Mouse (Mus musculus) lung, embryonic 15.5 days (tissue): ENCODE results near the gene Fscn2. TPM values are rescaled to one million over a fixed set of nuclear protein-coding genes. Genes with fewer than 3 reads are reported as not detected.

Experiments
- ATAC-seq: fragments of 200-750 bp; cut with Nextera tagmentation; 2 replicates; pipeline ENCODE4 v1.8.0; 2017; ENCODE audit warnings: moderate number of reproducible peaks, borderline replicate concordance; ENCODE audit not compliant: low FRiP score, low TSS enrichment; ENCODE audit errors: extremely low read depth
- H3K27ac ChIP-seq: fragments of 300-500 bp; sonication (generic); 2 replicates; pipeline ENCODE4 v1.5.1; 2015; ENCODE audit warnings: moderate library complexity, mild to moderate bottlenecking, inconsistent platforms
- H3K27me3 ChIP-seq: fragments of 300-500 bp; sonication (generic); 2 replicates; pipeline ENCODE4 v1.6.1; 2015; ENCODE audit warnings: inconsistent platforms
- H3K36me3 ChIP-seq: fragments of 300-500 bp; sonication (generic); 2 replicates; pipeline ENCODE4 v1.6.1; 2015; ENCODE audit warnings: inconsistent platforms
- H3K4me1 ChIP-seq: fragments of 300-500 bp; sonication (generic); 2 replicates; pipeline ENCODE4 v1.6.1; 2015; ENCODE audit warnings: inconsistent platforms
- H3K4me2 ChIP-seq: fragments of 300-500 bp; sonication (generic); 2 replicates; pipeline ENCODE4 v1.6.1; 2015; ENCODE audit warnings: inconsistent platforms, mild to moderate bottlenecking, moderate library complexity
- H3K4me3 ChIP-seq: fragments of 300-500 bp; sonication (generic); 2 replicates; pipeline ENCODE4 v1.5.1; 2015; ENCODE audit warnings: mild to moderate bottlenecking, inconsistent platforms
- H3K9ac ChIP-seq: fragments of 300-500 bp; sonication (generic); 2 replicates; pipeline ENCODE4 v1.6.1; 2015; ENCODE audit warnings: inconsistent platforms
- H3K9me3 ChIP-seq: fragments of 300-500 bp; sonication (generic); 2 replicates; pipeline ENCODE4 v1.6.1; 2016; ENCODE audit warnings: inconsistent platforms
- WGBS: fragments of 180-500 bp; shearing (Covaris S2); methylation state at CpG from one replicate; pipeline ENCODE4 v1.1.7; 2015; 5-methylcytosine and 5-hydroxymethylcytosine counted together
- polyA plus RNA-seq: library from polyadenylated mRNA; unstranded; fragments of >200 nt; fragmentation: Nextera tagmentation; extraction: Ambion mirVana; gene quantifications from 2 replicates; pipeline ENCODE4 v1.2.1, GENCODE M21; 2015

Gene Fscn2
- polyA plus RNA-seq, 1 experiment from 2014 or later, result 0.56 TPM

DNA sequence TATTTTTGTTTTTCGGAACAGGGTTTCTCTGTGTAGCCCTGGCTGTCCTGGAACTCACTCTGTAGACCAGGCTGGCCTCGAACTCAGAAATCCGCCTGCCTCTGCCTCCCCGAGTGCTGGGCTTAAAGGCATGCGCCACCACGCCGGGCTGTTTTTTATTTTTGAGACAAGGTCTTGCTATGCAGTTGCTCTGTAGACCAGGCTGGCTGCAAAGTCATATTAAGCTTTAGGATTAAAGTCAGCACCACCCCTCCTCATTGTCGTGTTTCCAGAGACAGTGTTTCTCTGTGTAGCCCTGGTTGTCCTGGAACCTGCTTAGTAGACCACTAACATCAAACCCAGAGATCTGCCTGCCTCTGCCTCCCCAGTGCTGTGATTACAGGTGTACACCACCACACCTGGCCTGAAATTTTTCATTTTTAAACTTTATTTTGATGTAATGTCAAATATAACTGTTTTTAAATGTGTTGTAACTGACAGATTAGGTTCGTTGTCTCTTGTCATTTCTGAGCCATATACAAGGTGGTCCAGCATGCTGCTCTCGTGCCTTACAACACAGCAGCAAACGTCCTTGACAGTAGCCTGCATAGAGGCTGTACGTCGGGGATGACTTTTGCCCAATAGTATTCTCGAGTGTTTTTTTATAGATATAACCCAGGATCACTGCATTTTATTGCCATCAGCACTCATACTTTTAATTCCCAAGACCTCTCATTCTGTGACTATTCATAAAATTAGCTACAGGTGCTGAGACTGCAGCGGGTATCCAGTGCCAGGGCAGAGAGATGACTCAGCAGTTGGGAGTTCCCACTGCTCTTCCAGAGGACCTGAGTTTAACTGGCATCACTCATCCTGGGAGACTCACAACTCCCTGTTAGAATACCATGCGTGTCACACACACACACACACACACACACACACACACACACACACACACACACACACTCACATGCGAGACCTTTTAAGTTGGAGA lies 6.7 kb upstream of the Fscn2 start:
- ATAC-seq, result no peak
- Histone ChIP-seq H3K36me3 (no peaks in the 10 kb centered on the region), H3K4me2 (no peak overlapping the region), H3K9ac (0 out of 2 replicates have a peak overlapping the region, but pooled peaks have one; percentile 2), H3K9me3 (no peaks in the 10 kb centered on the region), H3K4me1 (peaks cover 83% of the 10 kb centered on the region), H3K4me3 (no peak overlapping the region), H3K27ac (peak overlapping the region; percentile 45; the same call in 1 of the 2 replicates), H3K27me3 (no peaks in the 10 kb centered on the region)
- WGBS, result 81% methylated on average over 17 of the region's 17 CpGs

DNA sequence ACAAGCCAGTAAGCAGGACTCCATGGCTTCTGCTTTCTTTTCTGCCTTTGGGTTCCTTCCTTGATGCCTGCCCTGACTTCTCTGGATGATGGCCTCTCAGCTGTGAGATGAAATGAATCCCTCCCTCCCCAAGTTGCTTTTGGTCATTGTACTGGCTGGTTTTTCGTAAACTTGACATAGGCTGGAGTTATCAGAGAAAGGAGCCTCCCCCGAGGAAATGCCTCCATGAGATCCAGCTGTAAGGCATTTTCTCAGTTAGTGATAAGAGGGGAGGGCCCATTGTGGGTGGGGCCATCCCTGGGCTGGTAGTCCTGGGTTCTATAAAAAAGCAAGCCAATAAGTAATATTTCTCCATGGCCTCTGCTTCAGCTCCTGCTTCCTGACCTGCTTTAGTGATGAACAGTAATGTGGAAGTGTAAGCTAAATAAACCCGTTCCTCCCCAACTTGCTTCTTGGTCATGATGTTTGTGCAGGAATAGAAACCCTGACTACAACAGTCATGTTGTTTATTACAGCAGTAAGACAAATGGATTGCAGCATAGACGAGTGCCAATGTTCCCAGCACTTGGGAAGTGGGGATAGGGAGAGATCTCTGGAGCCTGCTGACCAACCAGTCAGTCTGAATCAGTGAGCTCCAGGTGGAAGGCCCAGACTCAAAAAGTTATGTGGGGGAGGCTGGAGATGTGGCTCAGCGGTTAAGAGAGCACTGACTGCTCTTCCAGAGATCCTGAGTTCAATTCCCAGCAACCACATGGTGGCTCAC lies 5.9 kb upstream of the Fscn2 start:
- peak overlapping the region; percentile 45; the same call in 1 of the 2 replicates for H3K27ac ChIP-seq
- H3K36me3 ChIP-seq, result no peaks in the 10 kb centered on the region
- no peaks in the 10 kb centered on the region for H3K27me3 ChIP-seq
- no peak overlapping the region for H3K4me3 ChIP-seq
- no peak overlapping the region for H3K4me2 ChIP-seq
- peaks cover 91% of the 10 kb centered on the region for H3K4me1 ChIP-seq
- 0 out of 2 replicates have a peak overlapping the region, but pooled peaks have one; percentile 2 for H3K9ac ChIP-seq
- 38% methylated on average over 5 of the region's 5 CpGs for WGBS
- H3K9me3 ChIP-seq, result no peaks in the 10 kb centered on the region
- no peak for ATAC-seq

DNA sequence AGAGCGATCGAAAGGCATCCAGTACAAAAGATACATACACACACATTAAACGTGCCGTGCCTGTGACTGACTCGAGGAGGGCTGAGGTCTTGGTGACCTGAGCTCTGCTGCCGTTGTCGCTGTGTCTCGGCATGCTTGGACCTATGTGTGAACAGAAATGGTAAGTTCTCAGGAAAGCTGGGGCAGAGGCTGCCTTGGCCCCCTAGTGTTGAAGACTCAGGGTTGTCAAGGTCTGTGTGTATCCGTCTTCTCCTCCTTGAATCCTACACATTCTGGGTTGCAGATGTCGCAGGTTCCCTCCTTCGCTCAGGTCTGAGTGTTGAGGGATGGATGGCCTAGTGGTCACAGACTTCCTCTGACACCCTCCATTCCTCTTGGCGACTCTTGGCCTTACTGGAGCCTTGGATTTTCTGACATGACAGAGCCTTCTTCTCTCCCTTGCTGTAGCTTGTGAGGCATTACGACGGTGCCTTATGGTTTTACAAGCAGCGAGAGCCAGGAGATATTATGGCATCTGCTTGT lies 5.0 kb upstream of the Fscn2 start:
- Histone ChIP-seq H3K9me3 (no peaks in the 10 kb centered on the region), H3K4me3 (no peak overlapping the region), H3K9ac (no peak overlapping the region), H3K27me3 (no peaks in the 10 kb centered on the region), H3K4me1 (peaks cover 84% of the 10 kb centered on the region), H3K27ac (peak overlapping the region; percentile 97; the same call in 1 of the 2 replicates), H3K36me3 (no peaks in the 10 kb centered on the region), H3K4me2 (no peak overlapping the region)
- no peak for ATAC-seq
- WGBS, result 66% methylated on average over 15 of the region's 15 CpGs

DNA sequence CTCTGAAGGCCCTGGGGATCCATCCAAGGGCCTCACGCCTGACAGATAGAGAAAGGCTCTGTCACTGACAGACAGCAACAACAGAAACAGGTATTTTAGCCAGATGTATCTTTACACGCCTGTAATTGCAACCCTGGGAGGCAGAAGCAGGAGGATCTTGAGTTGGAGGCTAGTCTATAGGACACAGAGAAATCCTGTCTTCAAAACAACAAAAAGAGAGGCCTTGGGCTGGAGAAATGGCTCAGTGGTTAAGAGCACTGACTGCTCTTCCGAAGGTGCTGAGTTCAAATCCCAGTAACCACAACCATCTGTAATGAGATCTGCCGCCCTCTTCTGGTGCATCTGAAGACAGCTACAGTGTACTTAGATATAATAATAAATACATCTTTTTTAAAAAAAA lies 4.4 kb upstream of the Fscn2 start:
- H3K4me3 ChIP-seq, result no peak overlapping the region
- no peak for ATAC-seq
- no peaks in the 10 kb centered on the region for H3K27me3 ChIP-seq
- H3K4me2 ChIP-seq, result no peak overlapping the region
- no peak overlapping the region for H3K9ac ChIP-seq
- no peaks in the 10 kb centered on the region for H3K36me3 ChIP-seq
- WGBS, result 92% methylated on average over 4 of the region's 4 CpGs
- H3K27ac ChIP-seq, result peak overlapping the region; percentile 97
- H3K9me3 ChIP-seq, result no peaks in the 10 kb centered on the region
- peaks cover 78% of the 10 kb centered on the region for H3K4me1 ChIP-seq

DNA sequence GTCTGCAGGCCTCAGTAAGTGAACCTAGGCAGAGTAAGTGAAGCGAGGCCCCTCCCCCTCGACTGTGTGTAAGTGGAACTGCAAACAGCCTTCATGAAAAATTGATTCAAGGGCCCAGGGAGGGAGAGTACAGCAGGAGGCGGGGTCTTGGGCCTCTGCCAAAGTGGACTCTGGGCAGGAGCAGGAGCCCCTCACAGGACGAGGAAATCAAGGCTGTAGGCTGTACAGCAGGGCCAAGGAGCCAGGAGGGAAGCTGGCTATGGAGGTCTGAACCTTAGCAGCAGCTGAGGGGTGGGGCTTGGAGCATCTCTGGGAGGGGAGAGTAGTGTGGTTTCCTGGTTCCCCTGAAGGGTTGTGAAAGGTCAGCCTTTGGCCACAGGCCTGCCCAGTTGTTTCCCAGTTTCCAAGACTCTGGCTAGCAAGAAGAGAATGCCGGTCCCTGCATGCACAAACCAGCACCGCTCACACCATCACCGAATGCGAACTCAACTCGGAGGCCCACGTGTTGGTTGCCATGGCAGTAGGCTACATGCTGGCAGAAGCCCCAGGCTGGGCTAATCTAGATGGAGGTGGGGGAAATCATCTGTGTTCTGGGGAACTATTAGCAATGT lies 3.4 kb upstream of the Fscn2 start:
- H3K4me2 ChIP-seq, result peak overlapping the region; percentile 34

DNA sequence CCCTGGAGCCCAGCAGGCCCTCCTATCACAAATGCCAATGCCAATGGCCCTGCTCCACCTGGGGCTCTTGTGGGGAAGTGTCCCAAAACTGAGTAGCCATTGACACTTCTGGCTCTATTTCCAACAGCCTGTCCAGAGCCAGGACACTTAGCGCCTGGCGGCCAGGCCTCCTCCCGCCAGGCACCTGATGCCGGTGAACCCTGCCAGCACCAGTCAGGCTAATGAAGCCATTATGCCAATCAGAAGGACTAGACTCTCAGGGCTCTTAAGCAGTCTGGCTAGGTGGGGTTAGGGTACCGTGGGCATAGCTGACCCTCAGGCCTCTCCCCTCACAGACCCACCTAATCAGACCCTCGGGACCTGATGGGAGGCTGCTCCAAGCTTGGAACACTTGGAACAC lies 1.9 kb upstream of the Fscn2 start:
- H3K27ac ChIP-seq, result 0 out of 2 replicates have a peak overlapping the region, but pooled peaks have one; percentile 97
- no peaks in the 10 kb centered on the region for H3K36me3 ChIP-seq
- H3K4me3 ChIP-seq, result no peak overlapping the region
- ATAC-seq, result no peak
- no peaks in the 10 kb centered on the region for H3K27me3 ChIP-seq
- H3K9me3 ChIP-seq, result no peaks in the 10 kb centered on the region
- H3K4me1 ChIP-seq, result peaks cover 55% of the 10 kb centered on the region
- no peak overlapping the region for H3K9ac ChIP-seq
- 80% methylated on average over 6 of the region's 6 CpGs for WGBS
- H3K4me2 ChIP-seq, result no peak overlapping the region

More for the DNA sequence above, 3.4 kb upstream of the Fscn2 start:
- H3K27me3 ChIP-seq, result no peaks in the 10 kb centered on the region
- peak overlapping the region; percentile 97 for H3K27ac ChIP-seq
- peaks cover 68% of the 10 kb centered on the region for H3K4me1 ChIP-seq
- no peak overlapping the region for H3K4me3 ChIP-seq
- no peaks in the 10 kb centered on the region for H3K9me3 ChIP-seq
- peak; percentile 77 for ATAC-seq
- H3K9ac ChIP-seq, result peak overlapping the region; percentile 22; the same call in 1 of the 2 replicates
- H3K36me3 ChIP-seq, result no peaks in the 10 kb centered on the region
- 6% methylated on average over 10 of the region's 10 CpGs for WGBS

DNA sequence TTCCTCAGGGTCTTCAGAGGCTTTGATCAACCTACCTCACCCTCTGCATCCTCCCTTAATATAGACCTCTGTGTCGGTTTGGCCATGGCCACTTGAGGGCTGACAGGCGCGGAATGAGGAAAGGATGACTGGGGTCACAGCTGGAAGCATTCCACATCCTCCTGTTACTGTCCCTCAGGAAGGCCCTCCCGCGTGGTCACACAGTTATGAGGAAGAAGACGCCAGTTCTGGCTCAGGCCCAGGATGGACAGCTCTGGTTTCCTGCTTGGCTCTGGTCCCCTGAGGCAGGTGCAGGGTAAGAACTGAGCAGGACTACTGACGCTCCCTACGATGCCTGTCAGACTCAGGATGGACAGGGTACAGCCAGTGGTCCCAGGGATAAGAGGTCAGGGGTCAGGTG lies 1.3 kb upstream of the Fscn2 start:
- no peaks in the 10 kb centered on the region for H3K36me3 ChIP-seq
- 31% methylated on average over 8 of the region's 8 CpGs for WGBS
- ATAC-seq, result no peak
- H3K4me3 ChIP-seq, result no peak overlapping the region
- peaks cover 49% of the 10 kb centered on the region for H3K4me1 ChIP-seq
- no peak overlapping the region for H3K27ac ChIP-seq
- no peak overlapping the region for H3K9ac ChIP-seq
- H3K27me3 ChIP-seq, result no peaks in the 10 kb centered on the region
- no peak overlapping the region for H3K4me2 ChIP-seq
- H3K9me3 ChIP-seq, result no peaks in the 10 kb centered on the region

DNA sequence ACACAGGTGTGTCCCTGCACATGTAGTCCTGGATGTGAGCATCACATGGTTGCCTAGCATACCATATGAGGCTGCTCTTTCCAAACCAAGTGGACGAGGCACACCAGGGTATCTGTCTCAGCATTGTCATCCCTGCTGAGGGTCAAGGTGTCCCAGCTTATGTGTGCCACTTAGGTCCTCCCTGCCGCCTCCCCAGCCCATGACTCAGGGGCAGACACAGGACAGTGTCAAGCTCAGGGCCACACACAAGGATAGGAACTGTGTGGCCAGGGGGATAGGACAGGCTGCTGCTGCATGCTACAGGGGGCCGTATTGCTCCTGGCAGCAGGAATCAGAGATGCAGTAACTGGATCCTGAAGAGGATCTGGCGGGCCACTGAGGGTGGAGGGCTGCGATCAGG lies 579 bp upstream of the Fscn2 start:
- 82% methylated on average over 5 of the region's 5 CpGs for WGBS
- ATAC-seq, result no peak

DNA sequence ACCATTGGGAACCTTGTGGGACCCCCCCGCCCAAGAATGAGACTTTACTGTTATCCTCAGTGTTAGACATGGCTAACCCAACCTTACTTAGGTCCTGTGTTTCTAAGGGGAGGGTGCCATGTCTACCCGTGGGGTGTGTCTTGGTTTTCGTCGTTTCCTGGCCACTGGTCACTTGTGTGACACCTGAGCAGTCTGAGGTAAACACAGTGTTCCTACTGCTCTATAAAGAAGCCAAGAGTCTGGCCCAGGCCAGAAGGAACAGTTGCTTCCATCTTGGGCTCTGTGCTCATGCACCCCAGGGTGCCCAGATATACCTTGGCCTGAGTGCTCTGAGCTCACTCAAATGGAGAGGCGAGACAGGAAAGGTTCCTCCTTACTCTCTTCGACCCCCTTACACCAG lies 1.6 kb downstream of the Fscn2 start:
- peaks cover 34% of the 10 kb centered on the region for H3K4me1 ChIP-seq
- H3K27ac ChIP-seq, result no peak overlapping the region
- no peaks in the 10 kb centered on the region for H3K27me3 ChIP-seq
- no peak overlapping the region for H3K9ac ChIP-seq
- no peak for ATAC-seq
- no peaks in the 10 kb centered on the region for H3K9me3 ChIP-seq
- H3K4me2 ChIP-seq, result no peak overlapping the region
- H3K4me3 ChIP-seq, result no peak overlapping the region
- 80% methylated on average over 6 of the region's 6 CpGs for WGBS
- H3K36me3 ChIP-seq, result no peaks in the 10 kb centered on the region

More for the DNA sequence above, 579 bp upstream of the Fscn2 start:
- Histone ChIP-seq H3K4me3 (no peak overlapping the region), H3K4me2 (no peak overlapping the region), H3K9ac (no peak overlapping the region), H3K9me3 (no peaks in the 10 kb centered on the region), H3K4me1 (peaks cover 42% of the 10 kb centered on the region), H3K36me3 (no peaks in the 10 kb centered on the region), H3K27me3 (no peaks in the 10 kb centered on the region), H3K27ac (no peak overlapping the region)

DNA sequence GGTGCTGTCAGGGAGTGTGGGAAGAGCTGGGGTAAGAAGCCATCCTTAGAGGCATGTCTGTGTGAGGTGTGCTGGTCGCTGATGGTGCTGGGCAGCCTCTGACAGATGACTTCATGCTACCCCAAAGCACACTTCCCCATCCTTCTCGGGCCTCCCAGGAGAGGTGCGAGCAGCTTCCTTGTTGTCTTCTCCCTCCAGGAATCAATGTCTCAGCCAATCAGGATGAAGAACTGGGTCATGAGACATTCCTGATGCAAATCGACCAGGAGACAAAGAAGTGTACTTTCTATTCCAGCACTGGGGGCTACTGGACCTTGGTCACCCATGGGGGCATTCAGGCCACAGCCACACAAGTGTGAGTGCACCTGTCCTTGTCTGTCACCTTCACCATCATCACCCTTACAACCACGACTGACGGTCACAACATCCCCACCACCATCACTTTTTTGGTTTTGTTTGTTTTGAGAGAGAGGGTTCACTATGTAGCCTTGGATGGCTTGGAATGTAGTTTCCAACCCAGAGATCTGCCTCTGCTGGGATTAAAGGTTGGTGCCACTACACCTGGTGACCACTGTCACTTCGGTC lies 5.2 kb downstream of the Fscn2 start:
- 25% methylated on average over 7 of the region's 7 CpGs for WGBS
- H3K27ac ChIP-seq, result no peak overlapping the region
- no peak overlapping the region for H3K9ac ChIP-seq

DNA sequence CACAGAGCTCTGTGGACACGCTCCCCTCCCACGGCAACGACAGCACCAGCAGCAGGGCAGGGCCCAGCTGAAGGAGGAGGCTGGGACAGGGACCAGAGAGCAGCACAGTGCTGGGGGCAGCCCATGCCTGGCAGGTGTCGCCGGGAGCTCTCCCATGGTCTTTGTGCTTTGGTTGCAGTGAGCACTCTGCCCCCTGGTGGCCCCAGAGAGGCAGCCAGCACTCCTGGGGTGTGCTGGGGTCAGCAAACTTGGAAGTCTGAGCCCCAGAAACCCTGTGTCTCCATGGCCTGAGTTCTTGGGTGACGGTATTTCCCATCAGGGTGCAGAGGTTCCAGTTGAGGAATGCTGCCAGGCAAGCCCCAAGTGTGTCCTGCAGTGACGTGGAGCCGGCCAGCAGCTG lies 8.3 kb downstream of the Fscn2 start:
- no peaks in the 10 kb centered on the region for H3K27me3 ChIP-seq
- no peak overlapping the region for H3K4me2 ChIP-seq
- ATAC-seq, result peak; percentile 56
- H3K9ac ChIP-seq, result no peak overlapping the region
- H3K36me3 ChIP-seq, result peaks cover 40% of the 10 kb centered on the region
- no peak overlapping the region for H3K4me3 ChIP-seq
- 30% methylated on average over 8 of the region's 8 CpGs for WGBS
- no peaks in the 10 kb centered on the region for H3K9me3 ChIP-seq
- no peak overlapping the region for H3K27ac ChIP-seq
- peaks cover 15% of the 10 kb centered on the region; the same call in 1 of the 2 replicates for H3K4me1 ChIP-seq

More for the DNA sequence above, 5.2 kb downstream of the Fscn2 start:
- H3K36me3 ChIP-seq, result peaks cover 9% of the 10 kb centered on the region; the same call in 1 of the 2 replicates
- no peak overlapping the region for H3K4me3 ChIP-seq
- no peak overlapping the region for H3K4me2 ChIP-seq
- no peaks in the 10 kb centered on the region for H3K9me3 ChIP-seq
- no peaks in the 10 kb centered on the region for H3K27me3 ChIP-seq
- no peak for ATAC-seq
- H3K4me1 ChIP-seq, result peaks cover 15% of the 10 kb centered on the region; the same call in 1 of the 2 replicates
